Mouse (Mus musculus): ENCODE data around the gene Cacnb4. TPM values are rescaled to one million over a fixed set of nuclear protein-coding genes. Genes with fewer than 3 reads are reported as not detected.

The Cacnb4 gene
- polyA plus RNA-seq, 1 experiment from 2014 or later: 10.4 TPM

DNA sequence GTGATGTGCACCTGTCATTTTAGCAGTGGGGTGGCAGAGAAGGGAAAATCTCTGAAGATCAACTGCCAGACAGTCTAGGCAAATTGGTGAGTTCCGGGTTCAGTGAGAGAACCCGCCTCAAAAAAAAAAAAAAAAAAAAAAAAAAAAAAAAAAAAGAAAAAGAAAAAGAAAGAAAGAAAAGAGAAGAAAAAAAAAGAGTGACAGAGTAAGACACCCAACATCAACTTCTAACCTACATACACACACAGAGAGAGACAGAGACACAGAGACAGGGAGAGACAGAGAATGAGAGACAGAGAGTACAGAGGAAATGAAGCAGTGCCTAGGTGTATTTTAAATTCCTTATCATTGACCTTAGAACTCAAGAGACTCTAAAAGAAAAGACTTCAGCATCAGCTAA, 146.1 kb downstream of the Cacnb4 start:
- Histone ChIP-seq H3K4me2 (replicated peaks) (no peak overlapping the region), H3K27ac (no peak overlapping the region), H3K9ac (replicated peaks) (no peak overlapping the region), H3K4me1 (replicated peaks) (no peaks in the 10 kb centered on the region), H3K4me3 (replicated peaks) (no peak overlapping the region), H3K36me3 (no peaks in the 10 kb centered on the region), H3K9me3 (no peaks in the 10 kb centered on the region), H3K27me3 (no peaks in the 10 kb centered on the region)
- ATAC-seq: no peak
- 86% methylated on average over 2 of the region's 2 CpGs for WGBS

DNA sequence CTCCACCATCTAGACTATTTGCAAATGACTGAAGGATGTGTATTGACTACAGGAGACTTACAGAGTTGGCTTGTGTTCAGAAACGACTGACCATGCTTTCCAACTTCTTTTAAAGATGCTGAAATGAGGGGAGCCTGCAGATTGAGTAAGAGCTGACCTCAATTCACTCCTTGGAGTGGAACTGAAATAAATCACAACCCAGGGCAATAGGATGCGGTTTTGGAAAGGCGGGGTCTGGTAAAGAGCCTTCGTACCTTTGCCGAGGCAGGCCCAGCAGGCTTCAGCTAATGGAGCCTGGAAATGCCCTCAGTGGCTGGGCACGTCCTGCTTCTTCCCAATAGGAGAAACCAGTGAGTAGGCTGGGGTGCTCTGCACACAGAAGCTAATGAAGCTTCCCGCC, 147.4 kb downstream of the Cacnb4 start:
- ATAC-seq: no peak
- WGBS: 89% methylated on average over 7 of the region's 7 CpGs
- H3K36me3 ChIP-seq: no peaks in the 10 kb centered on the region
- H3K4me1 ChIP-seq (replicated peaks): no peaks in the 10 kb centered on the region
- H3K9me3 ChIP-seq: no peaks in the 10 kb centered on the region
- no peak overlapping the region for H3K4me3 ChIP-seq (replicated peaks)
- H3K27ac ChIP-seq: no peak overlapping the region
- no peak overlapping the region for H3K4me2 ChIP-seq (replicated peaks)
- H3K9ac ChIP-seq (replicated peaks): no peak overlapping the region
- no peaks in the 10 kb centered on the region for H3K27me3 ChIP-seq

DNA sequence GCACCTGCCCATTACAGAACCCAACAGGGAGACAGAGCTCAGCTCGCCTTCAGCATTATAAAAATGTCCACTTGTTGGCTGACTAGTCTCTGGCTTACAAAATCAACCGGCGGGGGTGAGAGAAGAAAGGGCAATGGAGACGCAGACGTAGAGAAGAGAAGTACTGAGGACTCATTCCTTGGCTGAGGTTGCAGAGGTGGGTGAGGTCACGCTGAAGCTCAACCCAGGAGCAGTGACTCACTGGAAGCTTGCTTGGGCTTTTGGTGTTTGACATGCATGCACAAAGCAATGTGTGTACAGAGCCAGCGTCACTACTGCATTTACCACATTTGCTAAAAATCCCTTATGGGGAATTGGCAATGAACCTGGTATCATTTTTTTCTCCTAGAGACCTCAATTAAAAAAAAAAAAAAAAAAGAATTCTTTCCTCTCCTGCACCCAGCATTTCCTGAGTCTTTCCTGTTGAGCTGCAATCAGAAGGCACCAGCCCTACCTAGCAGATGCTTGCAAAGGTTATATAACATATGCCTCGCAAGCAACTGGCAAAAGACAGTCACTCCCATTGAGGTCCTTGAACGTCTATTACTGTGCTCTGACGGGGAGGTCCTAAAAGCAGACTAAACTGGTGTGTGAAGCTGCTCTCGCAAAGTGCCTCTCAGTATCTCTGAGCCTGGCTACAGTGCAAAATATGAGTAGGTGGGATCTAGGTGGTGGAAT, 150.6 kb downstream of the Cacnb4 start:
- H3K4me3 ChIP-seq (replicated peaks): no peak overlapping the region
- H3K4me2 ChIP-seq (replicated peaks): no peak overlapping the region
- no peak for ATAC-seq
- H3K4me1 ChIP-seq (replicated peaks): no peaks in the 10 kb centered on the region
- no peaks in the 10 kb centered on the region for H3K27me3 ChIP-seq
- no peak overlapping the region for H3K9ac ChIP-seq (replicated peaks)
- H3K36me3 ChIP-seq: no peaks in the 10 kb centered on the region
- H3K27ac ChIP-seq: no peak overlapping the region
- WGBS: 87% methylated on average over 11 of the region's 11 CpGs
- H3K9me3 ChIP-seq: no peaks in the 10 kb centered on the region

DNA sequence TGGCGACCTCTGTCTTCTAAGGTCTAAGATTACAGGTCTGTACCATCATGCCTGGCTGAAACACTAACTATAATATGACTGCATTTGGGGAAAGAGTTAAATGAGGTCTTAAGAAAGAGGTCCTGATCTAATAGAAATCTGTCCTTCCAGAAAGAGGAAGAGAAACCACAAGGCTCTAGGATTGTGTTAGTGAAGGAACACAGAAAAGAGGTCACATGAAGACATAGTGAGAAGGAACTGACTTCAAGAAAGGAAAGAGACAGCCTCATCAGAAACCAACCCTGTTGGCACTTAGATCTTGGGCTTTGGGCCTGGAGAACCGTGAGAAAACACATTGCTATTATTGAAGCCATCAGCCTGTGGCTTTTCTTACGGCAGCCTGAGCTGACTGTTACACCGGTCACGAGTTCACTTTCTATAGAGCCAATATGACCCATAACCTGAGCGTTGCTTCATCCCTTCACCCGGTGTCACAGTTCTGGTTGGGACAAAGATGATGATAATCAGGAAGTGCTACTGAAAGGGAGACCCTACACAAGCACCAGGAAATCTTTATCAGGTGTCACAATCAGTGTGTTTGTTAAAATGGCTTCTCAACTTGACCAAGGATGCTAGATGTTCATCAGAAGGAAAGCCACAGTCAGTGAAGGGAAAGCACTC, 153.4 kb downstream of the Cacnb4 start:
- H3K27me3 ChIP-seq: no peaks in the 10 kb centered on the region
- no peak overlapping the region for H3K4me3 ChIP-seq (replicated peaks)
- no peak for ATAC-seq
- no peaks in the 10 kb centered on the region for H3K9me3 ChIP-seq
- H3K27ac ChIP-seq: no peak overlapping the region
- WGBS: 90% methylated on average over 7 of the region's 7 CpGs
- no peak overlapping the region for H3K9ac ChIP-seq (replicated peaks)
- H3K36me3 ChIP-seq: no peaks in the 10 kb centered on the region
- no peaks in the 10 kb centered on the region for H3K4me1 ChIP-seq (replicated peaks)
- no peak overlapping the region for H3K4me2 ChIP-seq (replicated peaks)

DNA sequence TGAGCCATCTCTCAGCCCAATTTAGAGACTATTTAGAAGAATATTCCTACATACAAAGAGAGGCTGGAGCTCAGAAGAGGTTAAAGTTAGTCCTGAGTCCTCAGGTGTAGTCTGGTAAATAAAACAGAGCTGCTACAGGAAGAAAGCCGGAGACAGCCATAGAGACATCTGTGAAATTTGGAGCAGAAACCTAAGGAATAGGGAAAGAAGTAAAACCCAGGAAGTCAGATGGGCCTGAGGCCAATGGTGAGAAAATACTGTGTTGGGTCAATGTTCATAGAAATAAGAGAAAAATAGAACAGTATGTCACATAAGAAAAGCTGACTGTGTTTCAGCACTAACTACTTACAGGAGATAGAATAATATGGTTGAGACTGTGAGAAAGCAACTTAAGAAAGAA, 155.6 kb downstream of the Cacnb4 start:
- ATAC-seq: no peak
- H3K9ac ChIP-seq (replicated peaks): no peak overlapping the region
- no peaks in the 10 kb centered on the region for H3K27me3 ChIP-seq
- no peak overlapping the region for H3K27ac ChIP-seq
- H3K4me1 ChIP-seq (replicated peaks): no peaks in the 10 kb centered on the region
- no peak overlapping the region for H3K4me3 ChIP-seq (replicated peaks)
- WGBS: 100% methylated on average over 1 of the region's 1 CpGs
- no peaks in the 10 kb centered on the region for H3K36me3 ChIP-seq
- H3K9me3 ChIP-seq: no peaks in the 10 kb centered on the region
- no peak overlapping the region for H3K4me2 ChIP-seq (replicated peaks)

DNA sequence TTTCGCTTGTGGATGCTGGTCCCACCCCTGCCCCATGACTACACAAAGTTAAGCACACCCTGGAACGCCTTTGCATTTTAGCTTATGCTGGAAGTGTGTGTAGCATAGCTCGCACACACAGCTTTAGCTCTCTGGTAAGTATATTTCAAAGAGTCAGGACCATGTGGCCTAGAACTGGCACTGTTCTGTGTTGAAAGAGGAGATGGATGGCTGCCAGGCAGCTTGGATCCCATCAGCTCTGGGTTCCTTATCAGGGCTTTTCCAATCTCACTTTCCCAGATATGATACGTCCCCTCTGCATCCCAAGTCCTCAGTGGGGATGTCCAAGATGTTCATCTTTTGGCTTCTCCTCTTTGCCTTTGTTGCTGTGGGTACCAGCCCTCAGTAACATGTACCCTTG, 157.9 kb downstream of the Cacnb4 start:
- Histone ChIP-seq H3K4me1 (replicated peaks) (no peaks in the 10 kb centered on the region), H3K9ac (replicated peaks) (no peak overlapping the region), H3K27ac (no peak overlapping the region), H3K4me3 (replicated peaks) (no peak overlapping the region), H3K36me3 (no peaks in the 10 kb centered on the region), H3K4me2 (replicated peaks) (no peak overlapping the region), H3K27me3 (no peaks in the 10 kb centered on the region), H3K9me3 (no peaks in the 10 kb centered on the region)
- WGBS: 90% methylated on average over 4 of the region's 4 CpGs
- ATAC-seq: no peak

DNA sequence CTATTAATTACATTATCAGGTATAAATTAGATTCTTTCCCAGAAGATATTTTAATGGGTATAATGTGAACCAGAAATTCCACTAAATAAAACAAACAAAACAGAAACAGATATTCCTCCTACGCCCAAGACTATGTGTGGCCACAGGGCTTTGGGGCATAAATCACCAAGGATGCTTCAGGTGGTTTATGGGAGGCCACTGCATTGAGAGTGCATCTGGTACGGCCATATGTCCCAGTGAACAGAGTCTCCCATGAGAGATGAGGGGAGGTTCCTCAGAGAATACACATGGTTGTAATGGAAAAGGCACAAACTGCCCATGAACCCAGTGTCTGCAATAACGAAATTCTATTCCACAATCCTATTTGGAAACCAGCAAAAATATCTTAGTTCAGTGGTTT, 160.1 kb downstream of the Cacnb4 start:
- ATAC-seq: no peak
- WGBS: 91% methylated on average over 3 of the region's 3 CpGs
- H3K4me1 ChIP-seq (replicated peaks): peaks cover 7% of the 10 kb centered on the region
- no peaks in the 10 kb centered on the region for H3K36me3 ChIP-seq
- H3K27me3 ChIP-seq: no peaks in the 10 kb centered on the region
- H3K4me3 ChIP-seq (replicated peaks): no peak overlapping the region
- H3K27ac ChIP-seq: no peak overlapping the region
- no peaks in the 10 kb centered on the region for H3K9me3 ChIP-seq
- H3K9ac ChIP-seq (replicated peaks): no peak overlapping the region
- no peak overlapping the region for H3K4me2 ChIP-seq (replicated peaks)

DNA sequence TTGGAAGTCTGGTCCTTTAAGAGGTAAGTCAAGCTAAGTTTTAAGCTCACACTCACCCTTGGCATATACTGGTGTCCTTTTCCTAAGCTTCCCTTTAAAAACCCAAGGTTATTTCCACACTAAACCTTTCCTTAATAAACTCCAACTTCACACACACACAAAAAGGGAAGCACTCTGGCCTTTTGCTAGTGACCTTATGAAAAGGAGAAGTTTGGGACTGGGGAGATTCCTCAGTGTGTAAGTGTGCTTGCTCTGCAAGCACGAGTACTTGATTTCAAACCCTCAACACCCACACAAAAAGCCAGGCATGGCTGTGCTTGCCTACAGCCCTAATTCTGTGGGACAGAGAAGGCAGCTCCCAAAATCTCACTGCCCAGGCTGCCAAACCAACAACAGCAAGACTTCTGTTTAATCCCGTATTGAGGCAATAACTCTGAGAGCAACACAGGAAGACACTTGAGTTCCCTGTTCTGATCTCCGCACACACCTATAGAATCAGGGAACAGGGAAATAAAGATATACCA, 163.7 kb downstream of the Cacnb4 start:
- no peaks in the 10 kb centered on the region for H3K36me3 ChIP-seq
- no peaks in the 10 kb centered on the region for H3K27me3 ChIP-seq
- no peak for ATAC-seq
- no peak overlapping the region for H3K27ac ChIP-seq
- no peak overlapping the region for H3K9ac ChIP-seq (replicated peaks)
- H3K4me2 ChIP-seq (replicated peaks): no peak overlapping the region
- no peaks in the 10 kb centered on the region for H3K9me3 ChIP-seq
- H3K4me3 ChIP-seq (replicated peaks): no peak overlapping the region
- peaks cover 10% of the 10 kb centered on the region for H3K4me1 ChIP-seq (replicated peaks)
- WGBS: 72% methylated on average over 3 of the region's 3 CpGs

DNA sequence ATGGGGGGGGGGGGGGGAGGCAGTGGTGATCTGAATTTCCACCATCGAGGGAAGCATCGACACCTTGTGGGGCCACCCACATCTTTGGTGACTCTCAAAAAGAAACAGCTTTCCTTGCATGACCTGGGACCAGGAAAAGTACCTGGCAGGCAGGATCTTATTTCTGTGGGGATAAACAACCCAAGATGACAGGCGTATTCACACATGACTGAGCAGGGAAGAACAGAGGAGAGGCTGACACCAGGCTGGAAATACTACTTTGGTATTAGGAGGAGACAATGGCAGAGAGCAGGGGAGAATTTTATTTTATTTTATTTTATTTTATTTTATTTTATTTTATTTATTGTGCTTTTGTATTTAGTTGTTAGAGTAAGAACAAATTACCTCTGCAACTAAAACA, 164.4 kb downstream of the Cacnb4 start:
- Histone ChIP-seq H3K27me3 (no peaks in the 10 kb centered on the region), H3K36me3 (no peaks in the 10 kb centered on the region), H3K4me2 (replicated peaks) (peak overlapping the region; percentile 11), H3K4me3 (replicated peaks) (no peak overlapping the region), H3K9me3 (no peaks in the 10 kb centered on the region), H3K9ac (replicated peaks) (no peak overlapping the region), H3K4me1 (replicated peaks) (peaks cover 10% of the 10 kb centered on the region), H3K27ac (0 out of 2 replicates have a peak overlapping the region, but pooled peaks have one; percentile 45)
- WGBS: 25% methylated on average over 3 of the region's 3 CpGs
- ATAC-seq: 0 out of 2 replicates have a peak, but pooled peaks have one; percentile 22

DNA sequence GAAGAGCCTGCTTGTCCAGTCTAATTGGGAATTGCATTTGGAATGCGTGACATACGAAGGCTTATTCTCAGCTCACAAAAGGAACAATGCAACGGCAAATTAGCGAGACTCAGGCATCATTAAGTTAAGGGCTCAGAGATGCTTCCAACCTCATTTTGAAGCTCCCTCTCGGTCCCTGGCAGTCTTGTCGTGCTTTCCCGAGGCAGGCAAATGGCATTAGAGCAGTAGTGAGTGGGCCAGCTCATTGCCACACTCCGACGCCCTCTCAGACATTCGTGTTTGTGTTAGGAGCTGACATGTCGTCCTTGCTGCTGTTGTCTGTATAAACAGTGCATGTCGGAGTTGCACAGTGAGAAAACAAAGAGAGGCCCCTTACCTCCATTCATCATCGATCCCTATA, 164.8 kb downstream of the Cacnb4 start:
- 10% methylated on average over 13 of the region's 13 CpGs for WGBS
- H3K27ac ChIP-seq: 0 out of 2 replicates have a peak overlapping the region, but pooled peaks have one; percentile 45

DNA sequence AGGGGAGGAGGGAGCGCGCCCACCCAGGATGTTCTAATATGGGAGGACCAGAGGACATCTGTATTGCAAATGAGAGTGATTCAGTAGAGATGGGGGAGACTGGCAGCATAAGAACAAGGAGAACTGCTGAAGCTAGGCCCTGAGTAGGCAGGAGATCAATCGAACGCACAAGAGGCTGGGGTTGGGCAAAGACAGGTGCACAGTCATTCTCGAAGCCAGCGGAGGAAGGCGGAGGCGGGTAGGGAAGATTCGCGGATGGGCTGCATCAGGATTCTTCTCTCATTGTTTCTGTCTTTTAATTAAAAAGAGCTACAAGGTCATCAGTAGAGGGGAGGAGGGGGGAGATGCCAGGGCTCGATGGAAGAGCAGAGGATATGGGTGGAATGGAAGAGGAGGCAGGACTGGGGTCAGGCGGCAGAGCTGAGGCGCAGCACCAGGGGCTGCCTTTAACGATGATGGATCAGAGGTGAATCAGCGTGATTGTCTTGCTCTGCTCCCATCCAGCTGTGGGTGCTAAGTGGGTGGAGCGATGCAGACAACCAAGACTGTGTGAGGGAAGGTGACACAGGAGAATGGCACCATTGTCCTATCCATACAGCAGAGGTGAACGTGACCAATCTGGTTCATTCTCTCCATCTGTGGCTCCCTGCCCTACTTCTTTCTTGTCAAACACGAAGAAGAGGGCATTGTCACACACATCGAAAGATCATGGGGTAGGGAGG, 166.7 kb downstream of the Cacnb4 start:
- Histone ChIP-seq H3K27ac (no peak overlapping the region), H3K4me1 (replicated peaks) (peaks cover 10% of the 10 kb centered on the region), H3K27me3 (no peaks in the 10 kb centered on the region), H3K4me3 (replicated peaks) (no peak overlapping the region), H3K36me3 (no peaks in the 10 kb centered on the region), H3K9ac (replicated peaks) (no peak overlapping the region), H3K4me2 (replicated peaks) (no peak overlapping the region), H3K9me3 (no peaks in the 10 kb centered on the region)
- 0 out of 2 replicates have a peak, but pooled peaks have one; percentile 32 for ATAC-seq
- 81% methylated on average over 19 of the region's 19 CpGs for WGBS

More for the DNA sequence above, 164.8 kb downstream of the Cacnb4 start:
- Histone ChIP-seq H3K4me2 (replicated peaks) (peak overlapping the region; percentile 11), H3K9ac (replicated peaks) (no peak overlapping the region), H3K27me3 (no peaks in the 10 kb centered on the region), H3K36me3 (no peaks in the 10 kb centered on the region), H3K9me3 (no peaks in the 10 kb centered on the region), H3K4me1 (replicated peaks) (peaks cover 10% of the 10 kb centered on the region), H3K4me3 (replicated peaks) (no peak overlapping the region)
- peak; percentile 59; the same call in 1 of the 2 replicates for ATAC-seq

DNA sequence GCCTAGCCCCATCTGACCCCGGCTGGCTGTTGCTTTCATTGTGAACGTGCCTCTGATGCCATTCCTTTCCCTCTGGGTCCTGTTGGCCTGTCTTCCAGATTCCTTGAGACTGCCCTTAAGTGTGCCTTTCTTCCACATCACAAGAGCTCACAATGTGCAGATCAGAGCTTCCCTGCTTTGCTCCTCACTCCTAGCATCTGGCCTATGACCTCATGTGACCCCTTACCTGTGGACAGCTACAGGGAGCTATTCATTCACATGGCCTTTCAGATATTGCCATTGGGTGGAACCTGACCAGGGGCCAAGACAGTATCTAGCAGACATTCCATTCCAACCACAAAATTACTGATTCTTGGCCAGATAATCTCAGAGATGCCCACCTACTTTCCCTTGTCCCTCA, 171.5 kb downstream of the Cacnb4 start:
- WGBS: 90% methylated on average over 2 of the region's 2 CpGs
- no peaks in the 10 kb centered on the region for H3K4me1 ChIP-seq (replicated peaks)
- no peaks in the 10 kb centered on the region for H3K9me3 ChIP-seq
- no peak overlapping the region for H3K9ac ChIP-seq (replicated peaks)
- no peak overlapping the region for H3K4me2 ChIP-seq (replicated peaks)
- ATAC-seq: no peak
- H3K36me3 ChIP-seq: no peaks in the 10 kb centered on the region
- H3K27ac ChIP-seq: no peak overlapping the region
- no peak overlapping the region for H3K4me3 ChIP-seq (replicated peaks)
- H3K27me3 ChIP-seq: no peaks in the 10 kb centered on the region

Data from midbrain, embryonic 13.5 days (tissue).